Mouse (Mus musculus) cortical plate, adult 2 months (tissue): Measurements from ENCODE around the gene Cpne4.

Experiments used
- CTCF ChIP-seq: fragments of 200-500 bp; IDR thresholded peaks from 2 replicates; pipeline ENCODE4 v1.5.1; 2011; ENCODE audit warnings: mild to moderate bottlenecking, control low read depth, low read length; ENCODE audit not compliant: insufficient read depth; ENCODE audit errors: extremely low read depth
- POLR2A ChIP-seq: fragments of 200-500 bp; IDR thresholded peaks from 2 replicates; pipeline ENCODE4 v1.6.1; 2011; ENCODE audit warnings: mild to moderate bottlenecking, low read length, control low read depth; ENCODE audit not compliant: insufficient read depth; ENCODE audit errors: extremely low read depth

- TF ChIP-seq CTCF (no peak), POLR2A (no peak)
Observed at GRCm38 (mm10) chr9:104952176-104952575, 405.1 kb downstream of the Cpne4 start.
